Mouse (Mus musculus): ENCODE measurements around the gene Hes1. TPM values are rescaled to one million over a fixed set of nuclear protein-coding genes. Genes with fewer than 3 reads are reported as not detected.
"Not testable (repeated sequence)": the region's sequence is repeated elsewhere in the genome, so short reads cannot be mapped to it uniquely, and the experiment has no call there.

The Hes1 gene
- polyA plus RNA-seq, 1 experiment from 2014 or later = 66.5 TPM

DNA sequence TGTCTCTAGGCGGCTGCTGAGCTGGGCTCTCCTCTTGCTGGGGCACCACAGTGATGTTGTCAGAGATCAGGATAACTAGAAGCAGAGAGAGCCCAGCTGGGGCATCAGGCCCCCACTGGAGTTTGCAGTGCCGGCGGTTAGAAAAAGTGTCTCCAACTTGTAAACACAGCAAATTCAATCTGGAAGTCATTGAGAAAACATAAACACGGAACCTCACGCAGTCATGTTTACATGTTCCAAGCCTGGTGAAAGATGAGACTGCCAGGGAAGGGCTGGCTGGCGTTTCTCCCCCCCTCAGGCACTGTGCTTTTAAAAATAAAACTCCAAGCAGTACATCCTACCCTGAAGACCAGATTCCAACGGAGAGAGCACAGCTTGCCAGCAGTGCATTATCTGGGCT lies 32.3 kb downstream of the Hes1 start:
- no peak overlapping the region for H3K27ac ChIP-seq (ENCODE audit: low read depth, low read length)
- no peaks in the 10 kb centered on the region for H3K36me3 ChIP-seq (ENCODE audit: control insufficient read depth, insufficient read depth, low read length)
- no peaks in the 10 kb centered on the region for H3K4me1 ChIP-seq (replicated peaks; ENCODE audit: control insufficient read depth, insufficient read depth, low read length)
- no peak overlapping the region for H3K4me3 ChIP-seq (ENCODE audit: low read depth, low read length)
- no peak overlapping the region for H3K4me2 ChIP-seq (ENCODE audit: low read depth, low read length, severe bottlenecking)
- H3K27me3 ChIP-seq (ENCODE audit: control insufficient read depth, insufficient read depth, low read length) = peaks cover 2% of the 10 kb centered on the region; the same call in 1 of the 2 replicates
- no peak for ATAC-seq (replicated peaks; ENCODE audit: low FRiP score)
- DNase-seq (ENCODE audit: low spot score) = no peak
- H3K9ac ChIP-seq (ENCODE audit: low read length) = no peak overlapping the region
- no peaks in the 10 kb centered on the region for H3K9me3 ChIP-seq (ENCODE audit: control insufficient read depth, low read length)
- 54% methylated on average over 7 of the region's 7 CpGs for WGBS

DNA sequence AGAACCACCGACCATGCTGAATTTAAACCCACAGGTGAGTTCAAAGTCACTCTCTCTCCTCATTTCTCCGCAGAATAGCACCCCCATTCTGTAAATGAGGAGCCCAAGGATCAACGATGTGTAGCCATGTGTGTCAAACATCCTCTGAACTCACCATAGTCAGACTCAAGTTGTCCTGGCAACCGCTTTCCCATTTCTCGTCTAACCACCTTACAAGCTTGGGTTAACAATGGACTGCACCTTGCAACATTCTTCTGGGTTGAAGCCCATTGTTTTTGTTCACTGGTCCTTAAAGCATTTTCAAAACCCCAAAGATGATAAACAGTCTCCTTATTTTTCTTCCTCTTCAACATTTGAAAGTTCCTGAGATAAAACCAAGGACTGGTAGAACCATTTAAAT lies 34.9 kb downstream of the Hes1 start:
- ATAC-seq (replicated peaks; ENCODE audit: low FRiP score) = no peak
- H3K4me3 ChIP-seq (ENCODE audit: low read depth, low read length) = no peak overlapping the region
- DNase-seq (ENCODE audit: low spot score) = no peak
- H3K9ac ChIP-seq (ENCODE audit: low read length) = no peak overlapping the region
- WGBS = 45% methylated on average over 5 of the region's 5 CpGs
- peaks cover 2% of the 10 kb centered on the region; the same call in 1 of the 2 replicates for H3K27me3 ChIP-seq (ENCODE audit: control insufficient read depth, insufficient read depth, low read length)
- H3K4me1 ChIP-seq (replicated peaks; ENCODE audit: control insufficient read depth, insufficient read depth, low read length) = peaks cover 6% of the 10 kb centered on the region; the same call in 1 of the 2 replicates
- H3K4me2 ChIP-seq (ENCODE audit: low read depth, low read length, severe bottlenecking) = no peak overlapping the region
- H3K27ac ChIP-seq (ENCODE audit: low read depth, low read length) = no peak overlapping the region
- no peaks in the 10 kb centered on the region for H3K36me3 ChIP-seq (ENCODE audit: control insufficient read depth, insufficient read depth, low read length)
- no peaks in the 10 kb centered on the region for H3K9me3 ChIP-seq (ENCODE audit: control insufficient read depth, low read length)

DNA sequence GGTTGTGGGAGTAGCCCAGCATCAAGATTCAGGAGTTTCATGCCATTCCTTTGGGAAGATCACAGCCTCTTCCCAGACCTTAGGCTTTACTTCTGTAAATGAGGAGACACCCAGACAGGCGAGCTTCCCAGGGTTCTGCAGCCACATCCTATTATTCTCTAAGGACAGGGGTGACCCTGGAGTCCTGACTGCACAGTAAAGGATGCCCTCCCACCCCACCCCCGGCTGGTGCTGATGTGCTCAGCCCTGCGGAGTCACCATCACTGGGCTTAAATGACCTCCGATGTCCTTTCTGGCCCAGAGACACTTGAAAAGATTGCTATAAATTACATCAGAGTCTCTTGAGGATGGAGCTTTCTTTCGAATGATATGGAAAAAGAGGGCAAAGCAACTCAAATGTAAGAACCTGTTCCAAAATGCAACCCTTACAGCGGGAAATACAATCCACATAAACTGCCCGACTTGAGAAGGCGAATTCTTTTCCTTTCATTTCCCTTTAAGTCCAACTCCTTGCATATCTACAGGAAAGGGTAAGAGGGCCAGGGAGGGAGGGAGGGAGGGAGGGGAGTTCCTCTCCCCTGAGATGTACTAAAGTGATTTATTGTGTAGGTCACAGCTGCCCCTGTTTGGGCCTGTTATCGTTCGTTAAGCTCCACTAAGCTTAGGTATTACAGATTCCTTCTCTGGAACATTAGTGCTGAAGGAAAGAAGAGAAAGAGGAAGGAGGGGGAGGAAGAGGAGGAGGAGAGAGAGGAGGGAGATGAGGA lies 38.1 kb downstream of the Hes1 start:
- Histone ChIP-seq H3K36me3 (ENCODE audit: control insufficient read depth, insufficient read depth, low read length) (no peaks in the 10 kb centered on the region), H3K27me3 (ENCODE audit: control insufficient read depth, insufficient read depth, low read length) (peaks cover 2% of the 10 kb centered on the region; the same call in 1 of the 2 replicates), H3K9ac (ENCODE audit: low read length) (no peak overlapping the region), H3K4me3 (ENCODE audit: low read depth, low read length) (no peak overlapping the region), H3K4me2 (ENCODE audit: low read depth, low read length, severe bottlenecking) (no peak overlapping the region), H3K27ac (ENCODE audit: low read depth, low read length) (no peak overlapping the region), H3K4me1 (replicated peaks; ENCODE audit: control insufficient read depth, insufficient read depth, low read length) (peaks cover 6% of the 10 kb centered on the region; the same call in 1 of the 2 replicates), H3K9me3 (ENCODE audit: control insufficient read depth, low read length) (no peaks in the 10 kb centered on the region)
- ATAC-seq (replicated peaks; ENCODE audit: low FRiP score) (no peak), DNase-seq (ENCODE audit: low spot score) (no peak)
- 30% methylated on average over 10 of the region's 10 CpGs for WGBS

GRCm38 (mm10) chr16:30102982-30103381 lies 38.8 kb downstream of the Hes1 start:
- Histone ChIP-seq H3K4me2 (ENCODE audit: low read depth, low read length, severe bottlenecking) (no peak overlapping the region), H3K9ac (ENCODE audit: low read length) (no peak overlapping the region), H3K9me3 (ENCODE audit: control insufficient read depth, low read length) (no peaks in the 10 kb centered on the region), H3K4me1 (replicated peaks; ENCODE audit: control insufficient read depth, insufficient read depth, low read length) (peaks cover 6% of the 10 kb centered on the region; the same call in 1 of the 2 replicates), H3K27ac (ENCODE audit: low read depth, low read length) (no peak overlapping the region), H3K4me3 (ENCODE audit: low read depth, low read length) (no peak overlapping the region), H3K36me3 (ENCODE audit: control insufficient read depth, insufficient read depth, low read length) (no peaks in the 10 kb centered on the region), H3K27me3 (ENCODE audit: control insufficient read depth, insufficient read depth, low read length) (peaks cover 2% of the 10 kb centered on the region; the same call in 1 of the 2 replicates)
- no peak for DNase-seq (ENCODE audit: low spot score)
- WGBS = 6% methylated on average over 3 of the region's 3 CpGs
- no peak for ATAC-seq (replicated peaks; ENCODE audit: low FRiP score)

DNA sequence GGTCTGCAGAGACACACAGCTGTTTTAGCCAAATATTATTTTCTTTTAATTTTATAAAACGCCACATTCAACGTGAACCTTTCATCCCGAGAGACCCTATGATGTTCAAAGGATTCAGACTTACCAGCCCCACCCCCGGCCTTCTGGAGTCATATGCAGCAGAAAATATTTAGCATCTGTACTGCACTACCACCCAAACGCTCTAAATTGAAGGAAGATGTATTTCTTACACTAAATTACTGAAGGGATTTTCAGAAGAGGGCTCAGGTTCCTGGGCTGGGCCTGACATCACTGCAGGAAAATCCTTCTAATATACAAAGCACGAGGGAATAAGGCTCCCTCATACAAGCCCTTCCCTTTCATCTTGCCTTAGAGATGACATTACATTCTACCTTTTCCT lies 39.3 kb downstream of the Hes1 start:
- no peak overlapping the region for H3K4me2 ChIP-seq (ENCODE audit: low read depth, low read length, severe bottlenecking)
- H3K4me1 ChIP-seq (replicated peaks; ENCODE audit: control insufficient read depth, insufficient read depth, low read length) = peaks cover 6% of the 10 kb centered on the region; the same call in 1 of the 2 replicates
- H3K4me3 ChIP-seq (ENCODE audit: low read depth, low read length) = no peak overlapping the region
- ATAC-seq (replicated peaks; ENCODE audit: low FRiP score) (no peak), DNase-seq (ENCODE audit: low spot score) (no peak)
- H3K9me3 ChIP-seq (ENCODE audit: control insufficient read depth, low read length) = no peaks in the 10 kb centered on the region
- H3K9ac ChIP-seq (ENCODE audit: low read length) = no peak overlapping the region
- no peaks in the 10 kb centered on the region for H3K36me3 ChIP-seq (ENCODE audit: control insufficient read depth, insufficient read depth, low read length)
- WGBS = 59% methylated on average over 6 of the region's 6 CpGs
- peaks cover 2% of the 10 kb centered on the region; the same call in 1 of the 2 replicates for H3K27me3 ChIP-seq (ENCODE audit: control insufficient read depth, insufficient read depth, low read length)
- H3K27ac ChIP-seq (ENCODE audit: low read depth, low read length) = no peak overlapping the region

DNA sequence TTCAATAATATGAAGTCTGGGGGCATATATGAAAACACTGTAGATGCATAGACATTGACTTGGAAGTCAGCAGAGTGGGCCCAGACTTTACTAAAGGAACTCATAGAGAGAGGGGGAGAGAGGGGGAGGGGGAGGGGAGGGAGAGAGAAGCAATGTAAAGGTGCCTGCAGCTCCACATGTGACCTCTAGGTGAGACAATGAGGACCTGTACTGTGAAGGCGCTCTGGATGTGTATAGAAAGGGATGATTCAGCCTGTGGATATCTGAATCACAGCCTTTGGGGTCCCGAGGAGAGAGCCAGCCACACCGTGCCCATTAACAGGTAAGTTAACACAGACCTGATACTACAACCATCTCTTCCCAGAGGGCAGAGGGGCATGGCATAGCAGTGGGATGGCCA lies 40.2 kb downstream of the Hes1 start:
- 75% methylated on average over 3 of the region's 3 CpGs for WGBS
- Histone ChIP-seq H3K4me3 (ENCODE audit: low read depth, low read length) (no peak overlapping the region), H3K9ac (ENCODE audit: low read length) (no peak overlapping the region), H3K4me2 (ENCODE audit: low read depth, low read length, severe bottlenecking) (no peak overlapping the region), H3K27me3 (ENCODE audit: control insufficient read depth, insufficient read depth, low read length) (peaks cover 2% of the 10 kb centered on the region; the same call in 1 of the 2 replicates), H3K4me1 (replicated peaks; ENCODE audit: control insufficient read depth, insufficient read depth, low read length) (peaks cover 6% of the 10 kb centered on the region; the same call in 1 of the 2 replicates), H3K9me3 (ENCODE audit: control insufficient read depth, low read length) (no peaks in the 10 kb centered on the region), H3K27ac (ENCODE audit: low read depth, low read length) (no peak overlapping the region), H3K36me3 (ENCODE audit: control insufficient read depth, insufficient read depth, low read length) (no peaks in the 10 kb centered on the region)
- DNase-seq (ENCODE audit: low spot score) (no peak), ATAC-seq (replicated peaks; ENCODE audit: low FRiP score) (no peak)

- DNase-seq (ENCODE audit: low spot score) (no peak), ATAC-seq (replicated peaks; ENCODE audit: low FRiP score) (no peak)
- no peak overlapping the region for H3K4me2 ChIP-seq (ENCODE audit: low read depth, low read length, severe bottlenecking)
- no peak overlapping the region for H3K4me3 ChIP-seq (ENCODE audit: low read depth, low read length)
- no peaks in the 10 kb centered on the region for H3K36me3 ChIP-seq (ENCODE audit: control insufficient read depth, insufficient read depth, low read length)
- H3K9ac ChIP-seq (ENCODE audit: low read length) = no peak overlapping the region
- H3K9me3 ChIP-seq (ENCODE audit: control insufficient read depth, low read length) = no peaks in the 10 kb centered on the region
- no peak overlapping the region for H3K27ac ChIP-seq (ENCODE audit: low read depth, low read length)
- H3K27me3 ChIP-seq (ENCODE audit: control insufficient read depth, insufficient read depth, low read length) = peaks cover 2% of the 10 kb centered on the region; the same call in 1 of the 2 replicates
- 93% methylated on average over 7 of the region's 7 CpGs for WGBS
- H3K4me1 ChIP-seq (replicated peaks; ENCODE audit: control insufficient read depth, insufficient read depth, low read length) = peaks cover 6% of the 10 kb centered on the region; the same call in 1 of the 2 replicates
Observed at GRCm38 (mm10) chr16:30105476-30105875, 41.3 kb downstream of the Hes1 start.

DNA sequence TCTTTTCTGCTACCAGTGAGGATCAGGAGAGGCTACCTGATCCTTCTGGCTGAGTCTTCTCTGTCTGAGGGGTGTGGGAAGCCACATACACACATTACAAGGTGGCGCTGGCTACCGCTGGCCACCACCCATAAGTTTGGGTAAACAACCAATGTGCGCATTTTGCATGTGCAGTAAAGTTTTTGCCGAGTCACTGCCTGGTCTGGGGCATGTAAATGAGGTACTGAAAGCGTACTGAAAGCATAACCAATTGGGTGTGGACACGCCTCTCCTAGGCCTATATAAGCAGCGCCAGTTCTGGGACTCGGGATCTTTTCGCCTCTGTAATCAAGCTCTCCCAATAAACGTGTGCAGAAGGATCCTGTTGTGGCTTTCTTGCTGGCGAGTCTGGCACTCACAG lies 44.0 kb downstream of the Hes1 start:
- ATAC-seq (replicated peaks; ENCODE audit: low FRiP score); H3K27me3 ChIP-seq (ENCODE audit: control insufficient read depth, insufficient read depth, low read length); H3K9me3 ChIP-seq (ENCODE audit: control insufficient read depth, low read length); DNase-seq (ENCODE audit: low spot score); H3K36me3 ChIP-seq (ENCODE audit: control insufficient read depth, insufficient read depth, low read length); H3K4me2 ChIP-seq (ENCODE audit: low read depth, low read length, severe bottlenecking); H3K4me1 ChIP-seq (replicated peaks; ENCODE audit: control insufficient read depth, insufficient read depth, low read length); H3K9ac ChIP-seq (ENCODE audit: low read length); H3K4me3 ChIP-seq (ENCODE audit: low read depth, low read length); H3K27ac ChIP-seq (ENCODE audit: low read depth, low read length): not testable (repeated sequence)
- WGBS = 89% methylated on average over 11 of the region's 11 CpGs

DNA sequence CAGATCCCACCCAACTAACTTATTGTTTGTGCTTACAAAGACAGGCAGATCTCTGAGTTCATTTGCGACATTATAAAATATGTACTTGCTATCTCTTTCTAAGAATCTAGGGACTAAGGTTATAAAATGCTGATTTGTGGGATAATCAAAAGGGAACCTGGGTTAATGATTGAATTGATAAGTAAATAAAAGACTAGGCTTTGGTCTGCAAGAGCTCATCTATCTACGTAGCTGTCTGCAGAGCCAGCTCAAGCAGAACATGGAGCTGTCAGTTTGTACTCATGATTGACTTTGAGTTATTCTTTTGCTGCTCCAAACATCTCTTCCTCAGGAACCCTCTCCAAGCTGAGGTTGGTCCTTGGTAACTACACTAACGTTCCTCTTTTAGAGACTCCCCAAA lies 46.3 kb downstream of the Hes1 start:
- no peak overlapping the region for H3K27ac ChIP-seq (ENCODE audit: low read depth, low read length)
- no peaks in the 10 kb centered on the region; the same call in 1 of the 2 replicates for H3K27me3 ChIP-seq (ENCODE audit: control insufficient read depth, insufficient read depth, low read length)
- H3K4me1 ChIP-seq (replicated peaks; ENCODE audit: control insufficient read depth, insufficient read depth, low read length) = no peaks in the 10 kb centered on the region
- no peak for DNase-seq (ENCODE audit: low spot score)
- no peaks in the 10 kb centered on the region for H3K36me3 ChIP-seq (ENCODE audit: control insufficient read depth, insufficient read depth, low read length)
- no peak overlapping the region for H3K4me2 ChIP-seq (ENCODE audit: low read depth, low read length, severe bottlenecking)
- H3K9me3 ChIP-seq (ENCODE audit: control insufficient read depth, low read length) = no peaks in the 10 kb centered on the region; the same call in 1 of the 2 replicates
- H3K9ac ChIP-seq (ENCODE audit: low read length) = no peak overlapping the region
- ATAC-seq (replicated peaks; ENCODE audit: low FRiP score) = no peak
- 96% methylated on average over 3 of the region's 3 CpGs for WGBS
- no peak overlapping the region for H3K4me3 ChIP-seq (ENCODE audit: low read depth, low read length)

Measured in forebrain, embryonic 11.5 days (tissue).